Mouse (Mus musculus): ENCODE results near the gene Pomgnt2. TPM values are rescaled to one million over a fixed set of nuclear protein-coding genes. Genes with fewer than 3 reads are reported as not detected.

Pomgnt2 gene
- polyA plus RNA-seq, 1 experiment = 30.0 TPM

GRCm38 (mm10) chr9:121934856-121935255 lies 62.1 kb downstream of the Pomgnt2 start:
- H3K4me3 ChIP-seq (ENCODE audit: insufficient read depth, low read length) = no peak overlapping the region
- H3K27ac ChIP-seq (ENCODE audit: insufficient read depth, low read length) = no peak overlapping the region
- no peak for TF ChIP-seq CTCF (IDR thresholded peaks at IDR 0.05; ENCODE audit: extremely low read depth, insufficient read depth, low read length)
- TF ChIP-seq POLR2A (IDR thresholded peaks at IDR 0.05; ENCODE audit: extremely low read depth, insufficient read depth, low read length) = no peak
- no peaks in the 10 kb centered on the region for H3K4me1 ChIP-seq (ENCODE audit: control insufficient read depth, insufficient read depth, low read length)

Other genes starting within 250 kb of the Pomgnt2 start
- gene Zfp651, start 237.8 kb downstream of the Pomgnt2 start, polyA plus RNA-seq (2012; rRNA removed) = 97.8 and 115 TPM in 2 replicates
- gene Klhl40, start 219.5 kb downstream of the Pomgnt2 start, polyA plus RNA-seq (2012; rRNA removed) = 6.6 and 8.7 TPM in 2 replicates
- gene Hhatl, start 204.6 kb downstream of the Pomgnt2 start, polyA plus RNA-seq (2012; rRNA removed) = 21.2 and 22.4 TPM in 2 replicates
- gene Ccdc13, start 157.6 kb downstream of the Pomgnt2 start, polyA plus RNA-seq (2012; rRNA removed) = 11.8 and 13.4 TPM in 2 replicates
- gene Higd1a, start 138.7 kb downstream of the Pomgnt2 start, polyA plus RNA-seq (2012; rRNA removed) = 97.6 and 101 TPM in 2 replicates
- 4.7 and 5.7 TPM in 2 replicates for gene Ackr2, start 98.8 kb downstream of the Pomgnt2 start, polyA plus RNA-seq (2012; rRNA removed)
- gene Cyp8b1, start 80.8 kb downstream of the Pomgnt2 start, polyA plus RNA-seq (2012; rRNA removed) = not detected in 2 replicates
- gene Fam198a, start 46.1 kb downstream of the Pomgnt2 start, polyA plus RNA-seq (2012; rRNA removed) = 4.6 and 4.9 TPM in 2 replicates
- gene Snrk, start 120.2 kb upstream of the Pomgnt2 start, polyA plus RNA-seq (2012; rRNA removed) = 78.6 and 79.6 TPM in 2 replicates